Mouse (Mus musculus): ENCODE data around the gene Wnt1.
"Not testable (repeated sequence)": the region's sequence is repeated elsewhere in the genome, so short reads cannot be mapped to it uniquely, and the experiment has no call there.

- TF ChIP-seq POLR2A (IDR thresholded peaks at IDR 0.05; ENCODE audit: borderline replicate concordance, extremely low read depth, low read depth, low read length); CTCF (IDR thresholded peaks at IDR 0.05; ENCODE audit: insufficient read depth, low read length): not testable (repeated sequence)
Observed at GRCm38 (mm10) chr15:98810212-98810611, 20.6 kb downstream of the Wnt1 start.

Data from lung, adult 2 months (tissue).